15 mouse cellular contexts compared by ENCODE assay signal in the genomic region with DNA sequence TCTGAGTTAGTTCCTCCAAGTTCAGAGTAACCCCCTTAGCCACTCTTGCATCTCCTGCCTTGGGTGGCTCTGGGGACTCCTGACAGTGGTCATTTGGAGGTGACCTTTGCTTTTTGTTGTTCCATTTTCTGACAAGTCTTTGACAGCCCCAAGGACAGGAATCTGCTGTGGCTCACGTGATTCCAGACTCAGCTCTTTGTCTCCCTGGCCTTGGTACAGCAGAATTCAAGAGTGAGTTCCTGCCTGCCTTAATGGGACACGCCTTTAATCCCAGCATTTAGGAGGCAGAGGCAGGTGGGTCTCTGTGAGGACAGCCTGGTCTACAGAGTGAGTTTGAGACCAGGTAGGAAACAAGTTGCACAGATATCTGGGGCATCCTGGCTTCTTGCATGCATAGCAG.
"Had no signal": no experiment of that assay in that cellular context is flagged by ENCODE, and none has a peak within 500 bp of the region (broad histone marks: within the 10 kb centered on the region; RNA-seq: fewer than 3 reads in every experiment).

No protein-coding gene starts in this region.

- H3K9me3 ChIP-seq: neural tube, embryonic 13.5 days; neural tube, embryonic 15.5 days; stomach, embryonic 15.5 days had no signal

- DNase-seq: retina, postnatal 1 day; right cerebral cortex, adult 18-20 months; right cerebral cortex, postnatal 14 days; right cerebral cortex, postnatal 25 days; right cerebral cortex, postnatal 4 days; spleen, adult 18-20 months; thymus, adult 18-20 months; thymus, adult 2 months; thymus, postnatal 14 days; thymus, postnatal 36 days; thymus, postnatal 4 days had no signal

- H3K36me3 ChIP-seq: neural tube, embryonic 13.5 days; neural tube, embryonic 15.5 days; stomach, embryonic 15.5 days had no signal

- H3K27me3 ChIP-seq: neural tube, embryonic 15.5 days had no signal

- H3K9ac ChIP-seq: neural tube, embryonic 13.5 days; neural tube, embryonic 15.5 days; stomach, embryonic 15.5 days had no signal

- H3K4me2 ChIP-seq: neural tube, embryonic 13.5 days; neural tube, embryonic 15.5 days; stomach, embryonic 15.5 days had no signal

- H3K4me3 ChIP-seq: neural tube, embryonic 13.5 days; neural tube, embryonic 15.5 days; stomach, embryonic 15.5 days had no signal

- H3K27ac ChIP-seq: neural tube, embryonic 13.5 days; neural tube, embryonic 15.5 days; stomach, embryonic 15.5 days; stomach, postnatal 0 days had no signal
